Mouse (Mus musculus) limb, embryonic 15.5 days (tissue): Measurements from ENCODE around the gene Epb41l1. TPM values are rescaled to one million over a fixed set of nuclear protein-coding genes. Genes with fewer than 3 reads are reported as not detected.
"Not testable (repeated sequence)": the region's sequence is repeated elsewhere in the genome, so short reads cannot be mapped to it uniquely, and the experiment has no call there.

Source experiments
- ATAC-seq: fragments of 200-750 bp; cut with Nextera tagmentation; 2 replicates; pipeline ENCODE4 v1.8.0; 2017; ENCODE audit warnings: low read depth, moderate TSS enrichment; ENCODE audit not compliant: insufficient number of reproducible peaks, low FRiP score, low TSS enrichment
- H3K27ac ChIP-seq: fragments of 300-500 bp; sonication (generic); 2 replicates; pipeline ENCODE4 v1.5.1; 2015; ENCODE audit warnings: moderate library complexity, mild to moderate bottlenecking, inconsistent platforms
- H3K27me3 ChIP-seq: fragments of 300-500 bp; sonication (generic); 2 replicates; pipeline ENCODE4 v1.6.1; 2015; ENCODE audit warnings: inconsistent platforms
- H3K36me3 ChIP-seq: fragments of 300-500 bp; sonication (generic); 2 replicates; pipeline ENCODE4 v1.6.1; 2015; ENCODE audit warnings: inconsistent platforms
- H3K4me1 ChIP-seq: fragments of 300-500 bp; sonication (generic); 2 replicates; pipeline ENCODE4 v1.6.1; 2015; ENCODE audit warnings: inconsistent platforms
- H3K4me2 ChIP-seq: fragments of 300-500 bp; sonication (generic); 2 replicates; pipeline ENCODE4 v1.6.1; 2015; ENCODE audit warnings: mild to moderate bottlenecking, inconsistent platforms
- H3K4me3 ChIP-seq: fragments of 300-500 bp; sonication (generic); 2 replicates; pipeline ENCODE4 v1.5.1; 2015; ENCODE audit warnings: mild to moderate bottlenecking, inconsistent platforms
- H3K9ac ChIP-seq: fragments of 300-500 bp; sonication (generic); 2 replicates; pipeline ENCODE4 v1.6.1; 2015; ENCODE audit warnings: inconsistent platforms
- H3K9me3 ChIP-seq: fragments of 300-500 bp; sonication (generic); 2 replicates; pipeline ENCODE4 v1.6.1; 2016; ENCODE audit warnings: inconsistent platforms
- WGBS: fragments of 180-500 bp; shearing (Covaris S2); methylation state at CpG from one replicate; pipeline ENCODE4 v1.1.7; 2015; 5-methylcytosine and 5-hydroxymethylcytosine counted together
- polyA plus RNA-seq: library from polyadenylated mRNA; unstranded; fragments of >200 nt; fragmentation: Nextera tagmentation; extraction: Ambion mirVana; gene quantifications from 2 replicates; pipeline ENCODE4 v1.2.1, GENCODE M21; 2015

Gene Epb41l1
- polyA plus RNA-seq, 1 experiment from 2014 or later = 3.1 TPM

DNA sequence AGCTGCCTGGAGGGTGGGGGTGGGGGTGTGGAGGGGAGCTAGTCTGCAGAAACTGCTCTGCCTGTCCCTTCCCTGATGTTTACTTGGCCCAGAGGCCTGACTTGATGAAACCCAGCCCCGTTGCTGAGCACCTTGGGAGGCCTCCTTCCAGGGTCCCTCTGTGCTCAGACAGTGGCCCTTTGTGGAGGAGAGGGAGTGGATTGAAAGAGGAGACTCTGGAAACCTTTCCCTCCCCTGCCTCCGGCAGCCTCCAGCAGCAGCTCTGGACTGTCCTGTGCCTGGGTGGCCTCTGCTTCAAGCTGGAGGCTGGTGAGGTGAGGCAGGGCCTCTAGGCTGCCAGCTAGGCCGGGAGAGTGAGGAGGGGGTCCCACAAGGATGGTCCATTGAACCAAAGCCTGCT is 13.7 kb upstream of the Epb41l1 start:
- Histone ChIP-seq H3K4me1 (peaks cover 12% of the 10 kb centered on the region), H3K4me3 (no peak overlapping the region), H3K36me3 (no peaks in the 10 kb centered on the region), H3K9me3 (no peaks in the 10 kb centered on the region), H3K27me3 (no peaks in the 10 kb centered on the region), H3K9ac (no peak overlapping the region), H3K4me2 (no peak overlapping the region), H3K27ac (peak overlapping the region; percentile 77)
- 16% methylated on average over 3 of the region's 3 CpGs for whole genome bisulfite sequencing
- peak; percentile 63; the same call in 1 of the 2 replicates for ATAC-seq

DNA sequence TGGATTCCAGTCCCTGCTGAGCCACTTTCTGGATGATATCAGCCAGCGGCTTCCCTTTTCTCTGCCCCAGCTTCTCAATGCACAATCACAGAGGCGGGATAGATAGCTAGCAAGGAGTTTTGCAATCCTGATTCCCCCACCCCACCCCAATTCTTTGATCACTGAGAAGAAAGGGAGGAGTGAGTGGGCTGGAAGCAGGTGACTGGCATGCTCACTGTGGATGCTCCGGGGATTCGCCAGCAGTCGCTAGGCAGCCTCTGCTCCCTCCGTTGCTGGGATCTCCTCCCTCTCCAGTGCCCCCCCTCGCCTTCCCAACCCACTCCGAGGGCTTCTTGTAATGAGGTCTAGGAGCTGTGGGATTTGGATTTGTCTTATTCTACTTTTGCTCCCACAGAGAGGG is 12.5 kb upstream of the Epb41l1 start:
- Histone ChIP-seq H3K36me3 (no peaks in the 10 kb centered on the region), H3K27me3 (no peaks in the 10 kb centered on the region), H3K27ac (no peak overlapping the region), H3K9me3 (no peaks in the 10 kb centered on the region), H3K4me3 (no peak overlapping the region), H3K9ac (no peak overlapping the region), H3K4me1 (peaks cover 12% of the 10 kb centered on the region), H3K4me2 (no peak overlapping the region)
- ATAC-seq = no peak
- 46% methylated on average over 8 of the region's 8 CpGs for WGBS

DNA sequence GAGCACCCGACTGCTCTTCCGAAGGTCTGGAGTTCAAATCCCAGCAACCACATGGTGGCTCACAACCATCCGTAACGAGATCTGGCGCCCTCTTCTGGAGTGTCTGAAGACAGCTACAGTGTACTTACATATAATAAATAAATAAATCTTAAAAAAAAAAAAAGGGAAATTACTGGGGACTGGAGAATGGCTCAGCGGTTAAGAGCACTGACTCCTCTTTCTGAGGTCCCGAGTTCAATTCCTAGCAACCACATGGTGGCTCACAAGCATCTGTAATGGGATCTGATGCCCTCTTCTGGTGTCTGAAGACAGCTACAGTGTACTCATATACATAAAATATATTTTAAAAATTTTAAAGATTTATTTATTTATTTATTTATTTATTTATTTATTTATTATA is 9.4 kb upstream of the Epb41l1 start:
- not testable (repeated sequence) for H3K27ac ChIP-seq, H3K4me2 ChIP-seq, H3K9ac ChIP-seq, H3K36me3 ChIP-seq, H3K27me3 ChIP-seq, ATAC-seq, H3K4me3 ChIP-seq, H3K9me3 ChIP-seq
- H3K4me1 ChIP-seq = peaks cover 12% of the 10 kb centered on the region
- 76% methylated on average over 7 of the region's 7 CpGs for WGBS

DNA sequence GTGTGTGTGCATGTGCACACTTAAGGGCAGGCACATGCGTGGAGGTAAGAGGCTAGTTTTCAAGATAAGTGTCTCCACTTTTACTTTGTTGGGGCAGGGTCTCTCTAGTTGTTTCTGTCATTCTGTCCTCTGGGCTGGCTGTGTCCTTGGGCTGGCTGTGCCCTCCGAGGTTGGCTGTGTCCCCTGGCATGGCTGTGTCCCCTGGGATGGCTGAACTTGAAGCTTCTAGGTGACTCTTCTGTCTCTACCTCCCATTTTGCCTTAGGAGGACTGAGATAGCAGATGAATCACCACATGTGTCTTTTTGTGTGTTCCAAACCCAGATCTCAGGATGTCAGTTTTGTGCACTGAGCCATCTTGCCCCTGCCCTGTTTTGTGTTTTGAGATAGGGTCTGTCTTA is 5.7 kb upstream of the Epb41l1 start:
- Histone ChIP-seq H3K9me3 (no peaks in the 10 kb centered on the region), H3K4me2 (no peak overlapping the region), H3K9ac (no peak overlapping the region), H3K27ac (no peak overlapping the region), H3K4me3 (no peak overlapping the region), H3K36me3 (no peaks in the 10 kb centered on the region), H3K4me1 (no peaks in the 10 kb centered on the region), H3K27me3 (peaks cover 11% of the 10 kb centered on the region)
- WGBS = 61% methylated on average over 2 of the region's 2 CpGs
- no peak for ATAC-seq

DNA sequence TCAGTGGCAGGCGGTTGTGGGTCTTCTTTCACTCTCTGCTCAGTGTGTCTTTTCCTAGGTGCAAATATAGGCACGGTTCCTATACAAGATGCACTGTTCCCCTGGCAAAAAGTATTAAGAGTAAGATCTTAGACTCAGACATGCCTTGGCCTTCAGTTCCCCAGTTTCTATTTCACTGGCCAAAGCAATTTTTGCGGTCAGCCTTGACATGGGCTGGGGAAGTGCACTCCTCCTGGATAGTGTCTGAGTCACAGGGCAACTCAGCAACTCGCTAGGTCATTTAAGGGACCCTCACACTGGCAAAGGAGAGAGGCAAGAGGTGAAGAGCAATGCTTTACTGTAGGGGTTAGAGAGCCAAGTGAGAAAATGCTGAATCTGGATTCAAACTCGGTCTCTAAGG is 5.0 kb upstream of the Epb41l1 start:
- H3K4me1 ChIP-seq = peaks cover 6% of the 10 kb centered on the region
- ATAC-seq = no peak
- H3K27ac ChIP-seq = no peak overlapping the region
- H3K9me3 ChIP-seq = no peaks in the 10 kb centered on the region
- H3K36me3 ChIP-seq = no peaks in the 10 kb centered on the region
- no peak overlapping the region for H3K9ac ChIP-seq
- 67% methylated on average over 5 of the region's 5 CpGs for WGBS
- no peak overlapping the region for H3K4me3 ChIP-seq
- no peak overlapping the region for H3K4me2 ChIP-seq
- peaks cover 17% of the 10 kb centered on the region for H3K27me3 ChIP-seq

DNA sequence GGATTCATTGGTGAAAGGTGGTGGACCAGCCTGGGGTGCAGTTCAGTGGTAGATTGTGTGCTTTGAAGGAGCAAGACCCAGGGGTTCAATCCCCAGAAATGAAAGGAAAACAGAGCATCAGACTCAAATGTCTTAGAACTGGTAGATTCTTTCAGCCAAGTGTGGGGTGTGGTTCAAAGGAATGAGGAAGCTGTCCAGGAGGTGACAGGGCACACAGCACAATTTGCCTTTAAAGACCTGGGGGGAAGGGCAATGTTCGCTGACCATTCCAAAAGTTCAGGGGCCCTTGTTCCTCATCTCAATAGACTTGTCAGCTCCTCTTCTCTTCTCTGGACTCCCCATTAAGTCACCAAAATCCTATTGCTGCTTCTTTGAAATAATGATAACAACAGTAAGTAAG is 3.5 kb upstream of the Epb41l1 start:
- no peak for ATAC-seq
- WGBS = 38% methylated on average over 1 of the region's 1 CpGs

GRCm38 (mm10) chr2:156418467-156418866 is 2.2 kb upstream of the Epb41l1 start:
- Histone ChIP-seq H3K27ac (no peak overlapping the region), H3K9me3 (no peaks in the 10 kb centered on the region), H3K9ac (no peak overlapping the region), H3K4me3 (no peak overlapping the region), H3K4me1 (peaks cover 19% of the 10 kb centered on the region), H3K4me2 (no peak overlapping the region), H3K27me3 (peaks cover 39% of the 10 kb centered on the region), H3K36me3 (no peaks in the 10 kb centered on the region)
- 73% methylated on average over 5 of the region's 5 CpGs for WGBS
- ATAC-seq = no peak

More for the DNA sequence above, 3.5 kb upstream of the Epb41l1 start:
- Histone ChIP-seq H3K4me3 (no peak overlapping the region), H3K27me3 (peaks cover 29% of the 10 kb centered on the region), H3K4me1 (peaks cover 15% of the 10 kb centered on the region), H3K9ac (no peak overlapping the region), H3K4me2 (no peak overlapping the region), H3K9me3 (no peaks in the 10 kb centered on the region), H3K27ac (no peak overlapping the region), H3K36me3 (no peaks in the 10 kb centered on the region)

DNA sequence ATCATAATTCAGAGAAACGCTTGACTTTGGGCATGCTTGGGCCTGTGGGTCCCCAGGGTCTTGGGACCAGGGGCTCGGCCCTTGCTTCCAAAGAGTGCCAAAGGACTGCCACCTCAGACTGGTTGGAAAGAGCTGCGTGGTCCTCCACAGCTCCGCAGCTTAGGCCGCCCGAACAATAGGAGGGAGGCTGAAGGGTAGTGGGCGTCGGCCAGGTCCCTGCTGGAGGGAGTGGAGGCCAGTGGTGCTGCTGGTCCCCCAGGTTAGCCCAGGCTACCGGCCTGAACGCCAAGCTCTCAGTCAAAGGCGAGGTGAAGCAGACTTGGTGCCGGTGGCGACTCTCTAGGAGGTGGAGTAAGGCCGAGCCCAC is 399 bp upstream of the Epb41l1 start:
- no peak for ATAC-seq
- peaks cover 48% of the 10 kb centered on the region for H3K27me3 ChIP-seq

GRCm38 (mm10) chr2:156421381-156422110 is 837 bp downstream of the Epb41l1 start:
- H3K9ac ChIP-seq = peak overlapping the region; percentile 48
- no peaks in the 10 kb centered on the region for H3K36me3 ChIP-seq
- ATAC-seq = peak; percentile 42; the same call in 1 of the 2 replicates
- peaks cover 48% of the 10 kb centered on the region for H3K27me3 ChIP-seq
- peak overlapping the region; percentile 94 for H3K4me2 ChIP-seq
- H3K4me1 ChIP-seq = peaks cover 22% of the 10 kb centered on the region
- no peaks in the 10 kb centered on the region for H3K9me3 ChIP-seq
- WGBS = under 1% methylated on average over 36 of the region's 36 CpGs
- peak overlapping the region; percentile 62 for H3K4me3 ChIP-seq
- peak overlapping the region; percentile 40; the same call in 1 of the 2 replicates for H3K27ac ChIP-seq

More for the DNA sequence above, 399 bp upstream of the Epb41l1 start:
- H3K4me1 ChIP-seq = peaks cover 20% of the 10 kb centered on the region
- peak overlapping the region; percentile 62 for H3K4me3 ChIP-seq
- peak overlapping the region; percentile 48 for H3K9ac ChIP-seq
- H3K4me2 ChIP-seq = peak overlapping the region; percentile 94
- H3K9me3 ChIP-seq = no peaks in the 10 kb centered on the region
- 11% methylated on average over 14 of the region's 14 CpGs for WGBS
- no peaks in the 10 kb centered on the region for H3K36me3 ChIP-seq
- 0 out of 2 replicates have a peak overlapping the region, but pooled peaks have one; percentile 40 for H3K27ac ChIP-seq

GRCm38 (mm10) chr2:156422631-156423030 is 1.9 kb downstream of the Epb41l1 start:
- H3K4me2 ChIP-seq = peak overlapping the region; percentile 94; the same call in 1 of the 2 replicates
- H3K4me3 ChIP-seq = peak overlapping the region; percentile 62; the same call in 1 of the 2 replicates
- ATAC-seq = no peak
- no peak overlapping the region for H3K27ac ChIP-seq
- H3K36me3 ChIP-seq = no peaks in the 10 kb centered on the region
- 8% methylated on average over 7 of the region's 8 CpGs for WGBS
- H3K9me3 ChIP-seq = no peaks in the 10 kb centered on the region
- H3K27me3 ChIP-seq = peaks cover 48% of the 10 kb centered on the region
- peaks cover 22% of the 10 kb centered on the region for H3K4me1 ChIP-seq
- no peak overlapping the region for H3K9ac ChIP-seq

GRCm38 (mm10) chr2:156423672-156424071 is 3.0 kb downstream of the Epb41l1 start:
- Histone ChIP-seq H3K4me1 (peaks cover 22% of the 10 kb centered on the region), H3K27ac (no peak overlapping the region), H3K27me3 (peaks cover 48% of the 10 kb centered on the region), H3K4me3 (no peak overlapping the region), H3K36me3 (no peaks in the 10 kb centered on the region), H3K4me2 (no peak overlapping the region), H3K9ac (no peak overlapping the region), H3K9me3 (no peaks in the 10 kb centered on the region)
- 66% methylated on average over 4 of the region's 4 CpGs for WGBS
- no peak for ATAC-seq

DNA sequence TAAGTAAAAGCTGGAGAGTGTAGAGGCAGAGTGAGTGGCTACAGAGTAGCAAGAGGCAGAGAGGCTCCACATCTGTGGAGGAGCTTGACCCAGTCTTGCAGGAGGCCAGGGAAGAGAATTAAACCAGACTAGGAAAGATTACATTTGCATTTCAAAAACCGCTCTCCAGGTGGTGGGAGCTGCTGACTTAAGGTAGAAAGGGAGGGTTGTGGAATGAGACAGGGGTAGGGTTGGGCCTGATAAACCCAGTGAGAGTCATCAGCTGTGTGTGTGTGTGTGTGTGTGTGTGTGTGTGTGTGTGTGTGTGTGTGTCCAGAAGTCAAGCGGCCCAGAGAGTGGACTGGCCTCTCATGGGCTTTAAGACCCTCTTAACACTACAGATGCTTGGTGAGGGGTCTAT is 4.9 kb downstream of the Epb41l1 start:
- 57% methylated on average over 1 of the region's 2 CpGs for WGBS
- Histone ChIP-seq H3K4me3 (no peak overlapping the region), H3K9me3 (no peaks in the 10 kb centered on the region), H3K27me3 (peaks cover 31% of the 10 kb centered on the region), H3K9ac (no peak overlapping the region), H3K4me2 (no peak overlapping the region), H3K36me3 (no peaks in the 10 kb centered on the region), H3K27ac (no peak overlapping the region), H3K4me1 (peaks cover 27% of the 10 kb centered on the region)
- no peak for ATAC-seq
